ENCODE assay signal across 16 mouse cellular contexts in the genomic region with DNA sequence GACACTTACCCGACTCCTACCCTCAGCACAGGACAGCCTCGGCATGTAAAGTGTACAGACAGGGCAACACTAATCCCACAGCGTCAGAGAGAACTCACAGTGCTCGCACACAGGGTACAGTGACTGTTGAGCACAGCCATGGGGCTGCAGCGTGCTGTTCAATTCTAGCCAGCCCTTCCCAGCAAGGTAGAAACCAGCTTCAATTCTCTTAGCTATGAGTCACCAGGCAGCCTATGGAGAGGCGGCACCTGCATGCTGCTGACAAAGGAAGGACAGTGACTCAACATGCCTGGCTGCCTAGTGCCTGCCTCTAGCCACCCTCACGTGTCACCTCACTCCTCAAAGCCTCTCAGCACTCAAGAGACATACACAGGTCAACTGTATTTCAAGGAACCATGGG. TPM values are rescaled to one million over a fixed set of nuclear protein-coding genes. Genes with fewer than 3 reads are reported as not detected.
DNase-seq lines count a peak whose midpoint lies in the region; ATAC-seq lines count a peak whose summit lies in the region.
"Had no signal": no experiment of that assay in that cellular context is flagged by ENCODE, and none has a peak within 500 bp of the region (broad histone marks: within the 10 kb centered on the region; RNA-seq: fewer than 3 reads in every experiment).

No protein-coding gene starts in this region.

- H3K27me3 ChIP-seq in megakaryocyte, embryonic 14.5 days (replicated peaks), result no peaks in the 10 kb centered on the region
- H3K27me3 ChIP-seq in stomach, embryonic 16.5 days (ENCODE audit: control insufficient read depth, insufficient read depth, low read length), result no peaks in the 10 kb centered on the region
- H3K27me3 ChIP-seq: limb, embryonic 13.5 days had no signal

- H3K36me3 ChIP-seq in megakaryocyte, embryonic 14.5 days (replicated peaks; ENCODE audit: low read length), result peaks cover 99% of the 10 kb centered on the region
- H3K36me3 ChIP-seq in stomach, embryonic 16.5 days (ENCODE audit: control insufficient read depth, insufficient read depth, low read length), result peaks cover 27% of the 10 kb centered on the region

- ATAC-seq in megakaryocyte, adult 5-6 weeks (ENCODE audit: poor library complexity, severe bottlenecking), result no peak
- peak; percentile 78 for ATAC-seq in stomach, embryonic 16.5 days (ENCODE audit: insufficient read depth, low FRiP score)
- no peak for ATAC-seq in erythroid progenitor cell, adult 5-6 weeks (replicated peaks; ENCODE audit: low FRiP score, poor library complexity, severe bottlenecking)

- WGBS in stomach, embryonic 16.5 days, result 80% methylated on average over 7 of the region's 7 CpGs

- no peak overlapping the region for H3K9ac ChIP-seq in stomach, embryonic 16.5 days (ENCODE audit: low read length)
- H3K9ac ChIP-seq: limb, embryonic 13.5 days; lung, embryonic 14.5 days had no signal

- peak overlapping the region; percentile 82 for H3K27ac ChIP-seq in stomach, embryonic 16.5 days (ENCODE audit: low read length)
- H3K27ac ChIP-seq: limb, embryonic 13.5 days had no signal

- peak; percentile 24 for DNase-seq in cerebellum, adult 11-12 months
- no peak for DNase-seq in cerebellum, postnatal 4 days (ENCODE audit: low spot score in 2 of 2)
- DNase-seq in cerebellum, adult 9-10 months, result peak; percentile 26
- DNase-seq in layer of hippocampus, adult 18-20 months (ENCODE audit: low spot score in 2 of 2), result no peak
- DNase-seq: adrenal gland, adult 8-10 months; B cell, adult 2 months; heart, postnatal 36 days; lung, embryonic 14.5 days; midbrain, embryonic 14.5 days; thymus, adult 18-20 months had no signal

- H3K4me2 ChIP-seq in stomach, embryonic 16.5 days (ENCODE audit: low read depth, low read length), result no peak overlapping the region
- H3K4me2 ChIP-seq: limb, embryonic 13.5 days; lung, embryonic 14.5 days had no signal

- peak overlapping the region; percentile 35 for H3K4me3 ChIP-seq in megakaryocyte, embryonic 14.5 days (replicated peaks)
- H3K4me3 ChIP-seq in stomach, embryonic 16.5 days (replicated peaks; ENCODE audit: low read length), result no peak overlapping the region
- H3K4me3 ChIP-seq: limb, embryonic 13.5 days had no signal

- H3K4me1 ChIP-seq in megakaryocyte, embryonic 14.5 days, result peaks cover 74% of the 10 kb centered on the region
- 0 out of 2 replicates have a peak, but pooled peaks cover 4% of the 10 kb centered on the region for H3K4me1 ChIP-seq in stomach, embryonic 16.5 days (ENCODE audit: control insufficient read depth, insufficient read depth, low read length)
- H3K4me1 ChIP-seq: limb, embryonic 13.5 days had no signal

- H3K9me3 ChIP-seq in megakaryocyte, embryonic 14.5 days, result no peaks in the 10 kb centered on the region
- no peaks in the 10 kb centered on the region for H3K9me3 ChIP-seq in stomach, embryonic 16.5 days (replicated peaks; ENCODE audit: control insufficient read depth, low read length)
- H3K9me3 ChIP-seq: limb, embryonic 13.5 days had no signal

RNA-seq across cellular contexts. Expression of gene Atp6v1e1, which starts 24.6 kb away (rescaled TPM):
- 30.4 and 97.6 TPM in 2 replicates for polyA plus RNA-seq in megakaryocyte, embryonic 14.5 days (2012; ENCODE audit: insufficient read depth, low replicate concordance)
- 199 and 215 TPM in 2 replicates for total RNA-seq in megakaryocyte, adult 5-6 weeks (2015)
- 199 and 203 TPM in 2 replicates for total RNA-seq in megakaryocyte, adult 5-6 weeks (2017)
- 163 and 173 TPM in 2 replicates for polyA plus RNA-seq in stomach, embryonic 16.5 days (2015; fragmentation: Nextera tagmentation; extraction: Ambion mirVana)
- total RNA-seq in erythroid progenitor cell, adult 5-6 weeks (2015; ENCODE audit: low replicate concordance), result 87.2 and 135 TPM in 2 replicates
- total RNA-seq in erythroid progenitor cell, adult 5-6 weeks (2017; ENCODE audit: low replicate concordance), result 109 and 163 TPM in 2 replicates
- total RNA-seq in layer of hippocampus, adult 18-20 months (2021), result 100 to 1,000 TPM; 505 to 520 TPM

RNA-seq across cellular contexts. Expression of gene Slc25a18, which starts 24.6 kb away (rescaled TPM):
- polyA plus RNA-seq in megakaryocyte, embryonic 14.5 days (2012; ENCODE audit: insufficient read depth, low replicate concordance), result not detected in 2 replicates
- total RNA-seq in megakaryocyte, adult 5-6 weeks (2015), result not detected in 2 replicates
- 0.22 TPM in 1 of 2 replicates, not detected in the other for total RNA-seq in megakaryocyte, adult 5-6 weeks (2017)
- polyA plus RNA-seq in stomach, embryonic 16.5 days (2015; fragmentation: Nextera tagmentation; extraction: Ambion mirVana), result 0.09 and 0.19 TPM in 2 replicates
- not detected in 2 replicates for total RNA-seq in erythroid progenitor cell, adult 5-6 weeks (2015; ENCODE audit: low replicate concordance)
- total RNA-seq in erythroid progenitor cell, adult 5-6 weeks (2017; ENCODE audit: low replicate concordance), result not detected in 2 replicates
- total RNA-seq in layer of hippocampus, adult 18-20 months (2021), result 10 to 100 TPM; 62.2 to 62.6 TPM
- total RNA-seq: granulocyte monocyte progenitor cell, adult 5-6 weeks had no signal

RNA-seq across cellular contexts. Expression of gene Bcl2l13, which starts 38.0 kb away (rescaled TPM):
- polyA plus RNA-seq in megakaryocyte, embryonic 14.5 days (2012; ENCODE audit: insufficient read depth, low replicate concordance), result 15.8 and 34.6 TPM in 2 replicates
- total RNA-seq in megakaryocyte, adult 5-6 weeks (2015), result 12.3 and 14.6 TPM in 2 replicates
- total RNA-seq in megakaryocyte, adult 5-6 weeks (2017), result 16.3 and 24.5 TPM in 2 replicates
- polyA plus RNA-seq in stomach, embryonic 16.5 days (2015; fragmentation: Nextera tagmentation; extraction: Ambion mirVana), result 27.9 and 29.6 TPM in 2 replicates
- total RNA-seq in erythroid progenitor cell, adult 5-6 weeks (2015; ENCODE audit: low replicate concordance), result 41.8 and 60.8 TPM in 2 replicates
- 36.0 and 47.5 TPM in 2 replicates for total RNA-seq in erythroid progenitor cell, adult 5-6 weeks (2017; ENCODE audit: low replicate concordance)
- total RNA-seq in layer of hippocampus, adult 18-20 months (2021), result 10 to 100 TPM; 44.1 to 46.3 TPM

Comparison
In these comparisons a context has a peak if more than half of its experiments do, and no peak if none do; other contexts are left out.
1. DNase-seq: peak in cerebellum, adult 11-12 months (single experiment) and cerebellum, adult 9-10 months (single experiment); none in cerebellum, postnatal 4 days (0 of 2) and layer of hippocampus, adult 18-20 months (0 of 2).
2. RNA of gene Slc25a18, which starts 24.6 kb away (total RNA-seq): 62.2 to 62.6 TPM in layer of hippocampus, adult 18-20 months; 0.22 TPM in megakaryocyte, adult 5-6 weeks and not detected in erythroid progenitor cell, adult 5-6 weeks; every median in the first group is over 10 times any median in the second.